Mouse (Mus musculus) splenic B cell, adult 2 months (primary cell): ENCODE data around the gene Esyt3.

Source experiments
- DNase-seq: peaks from one replicate; pipeline ENCODE4 v3.0.0-alpha.2; 2011; ENCODE audit warnings: low read depth, low spot score
- H3K27me3 ChIP-seq: 2 replicates; pipeline ENCODE4 v1.6.1; 2012; ENCODE audit warnings: mild to moderate bottlenecking, low read length, moderate library complexity, mixed read lengths; ENCODE audit not compliant: control insufficient read depth, poor library complexity, insufficient read depth, severe bottlenecking
- H3K36me3 ChIP-seq: 2 replicates; pipeline ENCODE4 v1.6.1; 2012; ENCODE audit warnings: mild to moderate bottlenecking, low read length, moderate library complexity, mixed read lengths; ENCODE audit not compliant: control insufficient read depth, poor library complexity, insufficient read depth, severe bottlenecking

Esyt3 gene

GRCm38 (mm10) chr9:99338293-99338692 lies 20.1 kb downstream of the Esyt3 start:
- no peaks in the 10 kb centered on the region for H3K27me3 ChIP-seq
- no peak for DNase-seq
- no peaks in the 10 kb centered on the region for H3K36me3 ChIP-seq

- no peak for DNase-seq
- no peaks in the 10 kb centered on the region for H3K27me3 ChIP-seq
- no peaks in the 10 kb centered on the region for H3K36me3 ChIP-seq
These were observed 21.8 kb downstream of the Esyt3 start for GRCm38 (mm10) chr9:99336538-99336937.

DNA sequence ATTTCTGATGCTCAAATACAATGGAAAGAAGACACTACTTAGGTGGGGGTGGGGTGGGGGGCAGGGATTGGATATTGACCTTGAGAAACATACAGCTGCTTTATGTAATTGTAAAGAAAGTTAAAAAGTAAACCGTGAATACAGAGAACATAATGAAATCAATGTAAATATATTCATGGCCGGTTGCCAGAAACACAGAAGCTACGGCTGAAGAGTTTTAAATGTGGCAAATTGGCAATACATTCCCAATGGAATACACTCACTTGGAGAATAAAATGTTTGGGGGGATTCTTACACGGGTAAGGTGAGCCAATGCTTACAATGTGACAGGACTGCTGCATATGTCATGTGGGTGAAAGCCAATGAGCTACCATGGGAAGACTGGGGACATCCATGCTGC lies 31.5 kb downstream of the Esyt3 start:
- Histone ChIP-seq H3K36me3 (no peaks in the 10 kb centered on the region), H3K27me3 (no peaks in the 10 kb centered on the region)
- no peak for DNase-seq

GRCm38 (mm10) chr9:99325961-99326360 lies 32.4 kb downstream of the Esyt3 start:
- Histone ChIP-seq H3K36me3 (no peaks in the 10 kb centered on the region), H3K27me3 (no peaks in the 10 kb centered on the region)
- no peak for DNase-seq

DNA sequence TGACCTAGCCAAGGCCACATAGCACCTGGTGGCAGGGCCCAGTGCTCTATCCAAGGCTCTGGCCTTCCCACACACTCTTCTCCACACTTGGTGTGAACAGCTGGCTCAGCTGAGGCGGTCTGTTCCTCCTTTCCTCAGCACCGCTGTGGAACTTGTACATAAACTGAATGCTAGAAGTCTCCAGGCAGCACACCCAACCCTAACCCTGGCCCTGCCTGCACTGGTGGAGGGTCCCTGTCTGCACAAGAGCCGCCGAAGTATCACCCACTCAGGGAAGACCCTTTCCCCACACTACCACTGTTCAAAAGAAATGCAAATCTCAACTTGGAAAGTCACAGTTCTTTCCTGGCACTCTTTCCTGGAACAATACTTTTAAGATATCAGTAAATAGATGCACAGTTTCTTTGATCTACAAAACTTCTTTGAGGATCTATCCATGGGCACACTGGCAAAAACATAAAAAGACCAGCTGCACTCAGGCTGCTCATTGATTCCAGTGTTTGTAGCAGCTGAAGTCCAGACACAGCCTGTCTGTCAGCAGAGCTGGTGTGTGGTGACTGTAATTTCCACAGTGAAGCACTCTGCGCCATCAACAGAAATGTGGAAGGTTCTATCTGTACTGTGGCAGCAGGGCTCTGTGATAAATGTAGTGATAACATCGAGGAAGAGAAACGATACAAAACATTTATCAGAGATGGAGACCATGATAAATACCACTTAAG lies 33.0 kb downstream of the Esyt3 start:
- Histone ChIP-seq H3K27me3 (no peaks in the 10 kb centered on the region), H3K36me3 (no peaks in the 10 kb centered on the region)

GRCm38 (mm10) chr9:99320006-99320405 lies 38.4 kb downstream of the Esyt3 start:
- Histone ChIP-seq H3K27me3 (no peaks in the 10 kb centered on the region), H3K36me3 (no peaks in the 10 kb centered on the region)
- no peak for DNase-seq

More for the DNA sequence above, 33.0 kb downstream of the Esyt3 start:
- no peak for DNase-seq

- DNase-seq, result no peak
- H3K27me3 ChIP-seq, result no peaks in the 10 kb centered on the region
- H3K36me3 ChIP-seq, result no peaks in the 10 kb centered on the region
These were observed 38.9 kb downstream of the Esyt3 start for GRCm38 (mm10) chr9:99319343-99319951.

DNA sequence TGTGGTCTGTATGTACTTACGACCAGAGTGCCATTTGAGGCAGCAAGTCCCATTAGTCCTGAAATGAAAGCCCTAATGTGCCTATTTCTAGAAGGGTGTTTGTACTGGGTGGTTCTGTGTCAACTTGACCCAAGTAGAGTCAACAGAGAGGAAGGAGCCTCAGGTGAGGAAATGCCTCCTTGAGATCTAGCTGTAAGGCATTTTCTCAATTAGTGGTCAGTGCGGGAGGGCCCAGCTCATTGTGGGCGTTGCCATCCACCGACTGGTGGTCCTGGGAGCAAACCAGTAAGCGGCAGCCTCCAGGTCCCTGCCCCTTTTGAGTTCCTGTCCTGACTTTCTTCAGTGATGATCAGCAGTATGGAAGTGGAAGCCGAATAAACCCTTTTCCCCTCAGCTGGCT lies 52.1 kb downstream of the Esyt3 start:
- Histone ChIP-seq H3K36me3 (no peaks in the 10 kb centered on the region), H3K27me3 (no peaks in the 10 kb centered on the region)
- DNase-seq, result no peak

DNA sequence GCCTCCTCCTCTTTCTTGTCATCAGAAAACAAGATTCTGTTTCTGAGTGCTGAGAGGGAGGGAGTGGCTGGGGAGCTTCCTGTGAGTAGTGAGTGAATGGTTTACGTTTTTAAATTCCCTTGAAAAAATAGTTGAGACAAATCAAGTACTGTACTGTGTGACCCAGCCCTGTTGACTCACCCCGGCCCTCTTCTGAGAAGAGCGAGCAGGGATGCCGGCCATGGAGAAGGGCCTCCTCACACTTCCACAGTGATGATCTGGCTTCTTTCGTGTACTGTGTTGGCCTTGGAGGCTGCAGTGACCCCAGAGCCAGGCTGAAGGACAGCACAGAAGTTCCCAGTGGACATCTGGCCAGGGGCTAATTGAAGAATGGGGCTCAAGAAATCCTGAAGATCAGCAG lies 54.1 kb downstream of the Esyt3 start:
- no peak for DNase-seq
- no peaks in the 10 kb centered on the region; the same call in 1 of the 2 replicates for H3K27me3 ChIP-seq
- no peaks in the 10 kb centered on the region for H3K36me3 ChIP-seq
